Mouse (Mus musculus): ENCODE measurements around the gene Tsga10. TPM values are rescaled to one million over a fixed set of nuclear protein-coding genes. Genes with fewer than 3 reads are reported as not detected.

Gene Tsga10
- 1 to 10 TPM; 3.9 to 6.6 (median 5.3) TPM for total RNA-seq (2022)

GRCm38 (mm10) chr1:37866286-37866685 is at the start of gene Tsga10:
TSS of gene Tsga10 (minus strand) at chr1:37866429.
- DNase-seq = no peak

GRCm38 (mm10) chr1:37912751-37913150 is 46.5 kb upstream of the Tsga10 start:
- DNase-seq = no peak

- no peak for DNase-seq
These were observed 36.9 kb upstream of the Tsga10 start for GRCm38 (mm10) chr1:37903178-37903577.

- no peak for DNase-seq
These were observed 34.1 kb upstream of the Tsga10 start for GRCm38 (mm10) chr1:37900288-37900687.

GRCm38 (mm10) chr1:37899816-37900215 is 33.6 kb upstream of the Tsga10 start:
- no peak for DNase-seq

- no peak for DNase-seq
These were observed 28.4 kb upstream of the Tsga10 start for GRCm38 (mm10) chr1:37894606-37895005.

GRCm38 (mm10) chr1:37891400-37891799 is 25.2 kb upstream of the Tsga10 start:
- DNase-seq = no peak

GRCm38 (mm10) chr1:37890025-37890652 is 23.9 kb upstream of the Tsga10 start, which contains the start of the genes Mitd1 and Mrpl30:
TSS of gene Mitd1 (minus strand) at chr1:37890411.
TSS of gene Mrpl30 (plus strand) at chr1:37890477.
- DNase-seq = peak; percentile 83

- DNase-seq = no peak
These were observed 23.0 kb upstream of the Tsga10 start for GRCm38 (mm10) chr1:37889206-37889605.

- DNase-seq = no peak
These were observed 18.2 kb upstream of the Tsga10 start for GRCm38 (mm10) chr1:37884451-37884850.

- DNase-seq = no peak
These were observed 17.2 kb upstream of the Tsga10 start for GRCm38 (mm10) chr1:37883411-37883810.

GRCm38 (mm10) chr1:37877736-37878460 is 11.7 kb upstream of the Tsga10 start:
- DNase-seq = no peak

- no peak for DNase-seq
These were observed 6.9 kb upstream of the Tsga10 start for GRCm38 (mm10) chr1:37873157-37873556.

GRCm38 (mm10) chr1:37872131-37873067 is 6.2 kb upstream of the Tsga10 start:
- DNase-seq = peak; percentile 79

- no peak for DNase-seq
These were observed 5.5 kb upstream of the Tsga10 start, which contains the start of gene Lipt1 for GRCm38 (mm10) chr1:37871704-37872103. TSS of gene Lipt1 (plus strand) at chr1:37871738.

- DNase-seq = no peak
These were observed 3.1 kb upstream of the Tsga10 start for GRCm38 (mm10) chr1:37869362-37869761.

- no peak for DNase-seq
These were observed 2.4 kb upstream of the Tsga10 start for GRCm38 (mm10) chr1:37868640-37869039.

- DNase-seq = no peak
These were observed 1.6 kb upstream of the Tsga10 start for GRCm38 (mm10) chr1:37867684-37868322.

- DNase-seq = peak; percentile 41
These were observed 827 bp upstream of the Tsga10 start for GRCm38 (mm10) chr1:37867056-37867455.

- DNase-seq = no peak
These were observed 621 bp downstream of the Tsga10 start for GRCm38 (mm10) chr1:37865401-37866215.

Data from adrenal gland, adult 8-10 months (tissue).